ENCODE assay signal across 15 mouse cellular contexts in the genomic region with DNA sequence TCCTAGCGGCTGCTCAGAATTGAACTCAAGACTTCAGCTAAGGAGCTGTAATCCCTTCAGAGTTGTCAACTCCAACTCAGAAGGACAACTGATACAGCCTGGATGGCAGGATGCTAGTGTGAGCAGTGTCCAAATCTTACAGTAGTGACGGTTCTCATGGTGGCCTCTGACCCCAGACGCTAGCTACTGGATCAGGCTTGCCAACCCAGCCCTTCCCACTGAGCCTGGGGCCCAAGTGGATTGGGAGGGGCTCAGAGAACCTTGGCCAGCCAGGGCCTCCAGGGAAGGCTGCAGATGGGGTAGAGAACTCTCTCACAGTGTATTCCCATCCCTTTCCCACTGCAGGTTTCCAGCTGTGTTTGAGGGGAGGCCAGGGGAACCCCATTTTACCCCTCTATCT.
"Had no signal": no experiment of that assay in that cellular context is flagged by ENCODE, and none has a peak within 500 bp of the region (broad histone marks: within the 10 kb centered on the region; RNA-seq: fewer than 3 reads in every experiment).

No protein-coding gene starts in this region.

- H3K36me3 ChIP-seq: limb, embryonic 12.5 days; liver, embryonic 13.5 days; lung, embryonic 15.5 days; midbrain, embryonic 13.5 days; stomach, embryonic 15.5 days had no signal

- H3K4me3 ChIP-seq: limb, embryonic 12.5 days; liver, embryonic 13.5 days; lung, embryonic 15.5 days; megakaryocyte, embryonic 14.5 days; midbrain, embryonic 13.5 days; stomach, embryonic 15.5 days had no signal

- DNase-seq: kidney, adult 9 months; kidney, postnatal 25 days; liver; liver, embryonic 13.5 days; liver, postnatal 0 days; lung, postnatal 14 days; right cerebral cortex, postnatal 14 days; thymus, adult 2 months; thymus, postnatal 25 days had no signal

- H3K27ac ChIP-seq: limb, embryonic 12.5 days; liver, embryonic 13.5 days; lung, embryonic 15.5 days; macrophage; midbrain, embryonic 13.5 days; stomach, embryonic 15.5 days had no signal

- H3K4me1 ChIP-seq: liver, embryonic 13.5 days; megakaryocyte, embryonic 14.5 days; midbrain, embryonic 13.5 days; stomach, embryonic 15.5 days had no signal

- H3K27me3 ChIP-seq: limb, embryonic 12.5 days; liver, embryonic 13.5 days; lung, embryonic 15.5 days; midbrain, embryonic 13.5 days; stomach, embryonic 15.5 days had no signal

- ATAC-seq: liver, postnatal 0 days; midbrain, embryonic 13.5 days had no signal

- H3K4me2 ChIP-seq: limb, embryonic 12.5 days; liver, embryonic 13.5 days; lung, embryonic 15.5 days; midbrain, embryonic 13.5 days; stomach, embryonic 15.5 days had no signal

- H3K9ac ChIP-seq: limb, embryonic 12.5 days; liver, embryonic 13.5 days; liver, postnatal 0 days; lung, embryonic 15.5 days; midbrain, embryonic 13.5 days; stomach, embryonic 15.5 days had no signal

- H3K9me3 ChIP-seq: limb, embryonic 12.5 days; liver, embryonic 13.5 days; lung, embryonic 15.5 days; megakaryocyte, embryonic 14.5 days; midbrain, embryonic 13.5 days; stomach, embryonic 15.5 days had no signal
